Mouse (Mus musculus) heart, postnatal 0 days (tissue): ENCODE data around the gene Olfr473.

ENCODE experiments used
- CTCF ChIP-seq: IDR thresholded peaks from 2 replicates; pipeline ENCODE4 v1.5.1; 2016; ENCODE audit warnings: antibody characterized with exemption, control low read depth, low read depth
- EP300 ChIP-seq: IDR thresholded peaks from 2 replicates; pipeline ENCODE4 v1.6.1; 2016; ENCODE audit warnings: antibody characterized with exemption, low read depth

GRCm38 (mm10) chr7:107897602-107898001 lies 32.6 kb upstream of the Olfr473 start, which contains the start of gene Olfr472:
- no peak for TF ChIP-seq EP300
- TF ChIP-seq CTCF, result no peak
